In genomic region chr9:113904315-113904714, GRCm38 (mm10) we compare ENCODE assay signal across 7 mouse cellular contexts. TPM values are rescaled to one million over a fixed set of nuclear protein-coding genes. Genes with fewer than 3 reads are reported as not detected.
DNase-seq lines count a peak whose midpoint lies in the region; ATAC-seq and TF ChIP-seq lines count a peak whose summit lies in the region.
"Not testable (repeated sequence)": the region's sequence is repeated elsewhere in the genome, so short reads cannot be mapped to it uniquely, and the experiment has no call there.

No protein-coding gene starts in this region.

- peak; percentile 36 for TF ChIP-seq CTCF in forebrain, postnatal 0 days (IDR thresholded peaks at IDR 0.05; ENCODE audit: low read depth)
- TF ChIP-seq CTCF in hindbrain, postnatal 0 days (IDR thresholded peaks at IDR 0.05; ENCODE audit: low read depth) = peak; percentile 22
- TF ChIP-seq CTCF in kidney, postnatal 0 days (IDR thresholded peaks at IDR 0.05; ENCODE audit: low read depth) = peak; percentile 54
- TF ChIP-seq CTCF in liver, postnatal 0 days (IDR thresholded peaks at IDR 0.05; ENCODE audit: low read depth) = peak; percentile 43
- peak; percentile 12; the same call in 1 of the 2 replicates for TF ChIP-seq CTCF in small intestine, adult 2 months (IDR thresholded peaks at IDR 0.05; ENCODE audit: extremely low read depth, insufficient read length, insufficient replicate concordance, low read depth, low read length)

- not testable (repeated sequence) for H3K4me3 ChIP-seq in forebrain, postnatal 0 days (ENCODE audit: low read depth, low read length); hindbrain, postnatal 0 days (ENCODE audit: low read length); kidney, postnatal 0 days (replicated peaks; ENCODE audit: low read depth, low read length); liver, postnatal 0 days (ENCODE audit: low read depth, low read length); small intestine, adult 2 months (ENCODE audit: low read depth, low read length)

- H3K4me2 ChIP-seq in forebrain, postnatal 0 days (ENCODE audit: low read depth); hindbrain, postnatal 0 days (ENCODE audit: low read depth, low read length); kidney, postnatal 0 days (ENCODE audit: low read length); liver, postnatal 0 days (ENCODE audit: low read depth, low read length): not testable (repeated sequence)

- 94% methylated on average over 6 of the region's 6 CpGs for WGBS in forebrain, postnatal 0 days
- 98% methylated on average over 6 of the region's 6 CpGs for WGBS in hindbrain, postnatal 0 days
- WGBS in kidney, postnatal 0 days = 94% methylated on average over 6 of the region's 6 CpGs
- WGBS in liver, postnatal 0 days (ENCODE audit: insufficient replicate concordance) = 94% methylated on average over 6 of the region's 6 CpGs
- WGBS in small intestine, adult 2 months = 97% methylated on average over 6 of the region's 6 CpGs

- peaks cover 81% of the 10 kb centered on the region for H3K36me3 ChIP-seq in forebrain, postnatal 0 days (ENCODE audit: insufficient read depth)
- H3K36me3 ChIP-seq in hindbrain, postnatal 0 days (ENCODE audit: insufficient read depth, low read length) = peaks cover 65% of the 10 kb centered on the region
- H3K36me3 ChIP-seq in kidney, postnatal 0 days (ENCODE audit: insufficient read depth, low read length) = peaks cover 31% of the 10 kb centered on the region
- H3K36me3 ChIP-seq in liver, postnatal 0 days (replicated peaks; ENCODE audit: insufficient read depth, low read length) = peaks cover 52% of the 10 kb centered on the region
- peaks cover 31% of the 10 kb centered on the region for H3K36me3 ChIP-seq in small intestine, adult 2 months (ENCODE audit: control insufficient read depth, insufficient read depth, low read length)

- not testable (repeated sequence) for H3K9me3 ChIP-seq in forebrain, postnatal 0 days (ENCODE audit: low read length); hindbrain, postnatal 0 days (ENCODE audit: low read length); kidney, postnatal 0 days (replicated peaks; ENCODE audit: low read length); liver, postnatal 0 days (ENCODE audit: low read length)

- H3K27me3 ChIP-seq in forebrain, postnatal 0 days (ENCODE audit: insufficient read depth, low read length); hindbrain, postnatal 0 days (ENCODE audit: insufficient read depth, low read length); kidney, postnatal 0 days (ENCODE audit: insufficient read depth, low read length); liver, postnatal 0 days (ENCODE audit: insufficient read depth, low read length); small intestine, adult 2 months (ENCODE audit: control insufficient read depth, insufficient read depth, low read length): not testable (repeated sequence)

- not testable (repeated sequence) for H3K27ac ChIP-seq in forebrain, postnatal 0 days (ENCODE audit: low read depth, low read length); hindbrain, postnatal 0 days; kidney, postnatal 0 days; liver, postnatal 0 days (ENCODE audit: low read depth); small intestine, adult 2 months (ENCODE audit: insufficient read depth, low read depth, low read length)

- H3K4me1 ChIP-seq in forebrain, postnatal 0 days (ENCODE audit: insufficient read depth); hindbrain, postnatal 0 days (ENCODE audit: insufficient read depth, low read length); kidney, postnatal 0 days (replicated peaks; ENCODE audit: insufficient read depth, low read length); liver, postnatal 0 days (ENCODE audit: insufficient read depth); small intestine, adult 2 months (ENCODE audit: control insufficient read depth, insufficient read depth, insufficient read length, low read length): not testable (repeated sequence)

- not testable (repeated sequence) for ATAC-seq in forebrain, postnatal 0 days; hindbrain, postnatal 0 days; kidney, postnatal 0 days (replicated peaks; ENCODE audit: low FRiP score, low read depth); liver, postnatal 0 days

- not testable (repeated sequence) for H3K9ac ChIP-seq in forebrain, postnatal 0 days; hindbrain, postnatal 0 days (replicated peaks; ENCODE audit: low read length); kidney, postnatal 0 days (ENCODE audit: low read depth, low read length); liver, postnatal 0 days (replicated peaks)

- peak; percentile 25 for DNase-seq in CD4-positive, CD25-positive, alpha-beta regulatory T cell, adult 2 months (ENCODE audit: low read depth, low spot score)
- DNase-seq in ZHBTc4 (ENCODE audit: low read depth, low spot score) = peak; percentile 22
- DNase-seq in forebrain, postnatal 0 days; hindbrain, postnatal 0 days (ENCODE audit: low spot score); kidney, postnatal 0 days (ENCODE audit: low spot score); liver, postnatal 0 days: not testable (repeated sequence)

- not testable (repeated sequence) for TF ChIP-seq POLR2A in small intestine, adult 2 months (IDR thresholded peaks at IDR 0.05; ENCODE audit: low read depth, low read length)

- TF ChIP-seq EP300 in liver, postnatal 0 days (IDR thresholded peaks at IDR 0.05; ENCODE audit: low read depth) = not testable (repeated sequence)

RNA-seq across cellular contexts. Expression of gene Ubp1, which starts 26.4 kb away (rescaled TPM):
- 77.9 and 92.5 TPM in 2 replicates for total RNA-seq in forebrain, postnatal 0 days (2014; rRNA removed)
- polyA plus RNA-seq in forebrain, postnatal 0 days (2015; fragmentation: Nextera tagmentation; extraction: Ambion mirVana) = 12.6 and 17.8 TPM in 2 replicates
- total RNA-seq in hindbrain, postnatal 0 days (2014; rRNA removed) = 50.5 and 59.3 TPM in 2 replicates
- 19.8 and 21.1 TPM in 2 replicates for polyA plus RNA-seq in hindbrain, postnatal 0 days (2015; fragmentation: Nextera tagmentation; extraction: Ambion mirVana)
- polyA plus RNA-seq in kidney, postnatal 0 days (2015; fragmentation: Nextera tagmentation; extraction: Ambion mirVana) = 23.7 and 26.1 TPM in 2 replicates
- polyA plus RNA-seq in liver, postnatal 0 days (2015; fragmentation: Nextera tagmentation; extraction: Ambion mirVana) = 22.6 and 22.8 TPM in 2 replicates
- polyA plus RNA-seq in small intestine, adult 2 months (2012; rRNA removed) = 16.0 and 28.3 TPM in 2 replicates
